Mouse (Mus musculus) megakaryocyte, embryonic 14.5 days (primary cell): ENCODE data around the gene Tmem104.

ENCODE experiments used
- FLI1 ChIP-seq: IDR thresholded peaks from 2 replicates; pipeline ENCODE4 v1.6.1; 2012; ENCODE audit warnings: low read length, inconsistent platforms, mixed read lengths
- GATA1 ChIP-seq: IDR thresholded peaks from 3 replicates; pipeline ENCODE4 v1.6.1; 2012; ENCODE audit warnings: mixed read lengths, low read length, inconsistent platforms, borderline replicate concordance

- TF ChIP-seq GATA1 (no peak), FLI1 (no peak)
Measured at GRCm38 (mm10) chr11:115195933-115196332, 8.6 kb downstream of the Tmem104 start.
